Mouse (Mus musculus): ENCODE data around the gene Csnka2ip. TPM values are rescaled to one million over a fixed set of nuclear protein-coding genes. Genes with fewer than 3 reads are reported as not detected.

Gene Csnka2ip
- polyA plus RNA-seq (2014; fragmentation: Nextera tagmentation; extraction: Ambion mirVana) = 0.08 TPM in 1 of 2 replicates, not detected in the other

GRCm38 (mm10) chr16:64602308-64602707, at the start of gene Csnka2ip:
Csnka2ip (minus strand) TSS chr16:64602408.
- Histone ChIP-seq H3K4me2 (ENCODE audit: low read depth) (no peak within 1 kb of the TSS), H3K27ac (ENCODE audit: low read depth, low read length) (no peak within 1 kb of the TSS), H3K4me3 (ENCODE audit: low read depth, low read length) (no peak within 1 kb of the TSS), H3K4me1 (ENCODE audit: control insufficient read depth, insufficient read depth, low read length) (no peaks in the 10 kb centered on the region), H3K27me3 (ENCODE audit: control insufficient read depth, insufficient read depth, low read length) (no peaks in the 10 kb centered on the region), H3K9me3 (ENCODE audit: control insufficient read depth, low read length) (no peaks in the 10 kb centered on the region), H3K36me3 (ENCODE audit: control insufficient read depth, insufficient read depth, low read length) (no peaks in the 10 kb centered on the region), H3K9ac (ENCODE audit: low read length) (no peak within 1 kb of the TSS)
- WGBS = 93% methylated on average over 1 of the region's 1 CpGs
- DNase-seq (ENCODE audit: low spot score) (no peak), ATAC-seq (ENCODE audit: insufficient read depth, low FRiP score, low TSS enrichment) (no peak)

- Histone ChIP-seq H3K27ac (ENCODE audit: low read depth, low read length) (no peak overlapping the region), H3K27me3 (ENCODE audit: control insufficient read depth, insufficient read depth, low read length) (no peaks in the 10 kb centered on the region), H3K9me3 (ENCODE audit: control insufficient read depth, low read length) (no peaks in the 10 kb centered on the region), H3K4me2 (ENCODE audit: low read depth) (no peak overlapping the region), H3K4me1 (ENCODE audit: control insufficient read depth, insufficient read depth, low read length) (no peaks in the 10 kb centered on the region), H3K9ac (ENCODE audit: low read length) (no peak overlapping the region), H3K36me3 (ENCODE audit: control insufficient read depth, insufficient read depth, low read length) (no peaks in the 10 kb centered on the region), H3K4me3 (ENCODE audit: low read depth, low read length) (no peak overlapping the region)
- ATAC-seq (ENCODE audit: insufficient read depth, low FRiP score, low TSS enrichment) (no peak; the same call in 1 of the 2 replicates), DNase-seq (ENCODE audit: low spot score) (no peak)
- 77% methylated on average over 13 of the region's 13 CpGs for WGBS
These were observed 47.5 kb upstream of the Csnka2ip start for GRCm38 (mm10) chr16:64649594-64650290.

GRCm38 (mm10) chr16:64647771-64648170, 45.6 kb upstream of the Csnka2ip start:
- no peak overlapping the region for H3K4me3 ChIP-seq (ENCODE audit: low read depth, low read length)

GRCm38 (mm10) chr16:64635110-64635509, 32.9 kb upstream of the Csnka2ip start:
- DNase-seq (ENCODE audit: low spot score) = no peak
- Histone ChIP-seq H3K9ac (ENCODE audit: low read length) (no peak overlapping the region), H3K4me1 (ENCODE audit: control insufficient read depth, insufficient read depth, low read length) (no peaks in the 10 kb centered on the region), H3K4me2 (ENCODE audit: low read depth) (no peak overlapping the region), H3K4me3 (ENCODE audit: low read depth, low read length) (no peak overlapping the region), H3K27me3 (ENCODE audit: control insufficient read depth, insufficient read depth, low read length) (no peaks in the 10 kb centered on the region), H3K9me3 (ENCODE audit: control insufficient read depth, low read length) (no peaks in the 10 kb centered on the region), H3K27ac (ENCODE audit: low read depth, low read length) (no peak overlapping the region), H3K36me3 (ENCODE audit: control insufficient read depth, insufficient read depth, low read length) (no peaks in the 10 kb centered on the region)
- 77% methylated on average over 1 of the region's 1 CpGs for WGBS
- no peak for ATAC-seq (ENCODE audit: insufficient read depth, low FRiP score, low TSS enrichment)

More at GRCm38 (mm10) chr16:64647771-64648170, 45.6 kb upstream of the Csnka2ip start:
- no peak for DNase-seq (ENCODE audit: low spot score)
- H3K27me3 ChIP-seq (ENCODE audit: control insufficient read depth, insufficient read depth, low read length) = no peaks in the 10 kb centered on the region
- no peaks in the 10 kb centered on the region for H3K4me1 ChIP-seq (ENCODE audit: control insufficient read depth, insufficient read depth, low read length)
- WGBS = 87% methylated on average over 2 of the region's 2 CpGs
- H3K27ac ChIP-seq (ENCODE audit: low read depth, low read length) = no peak overlapping the region
- no peaks in the 10 kb centered on the region for H3K9me3 ChIP-seq (ENCODE audit: control insufficient read depth, low read length)
- no peaks in the 10 kb centered on the region for H3K36me3 ChIP-seq (ENCODE audit: control insufficient read depth, insufficient read depth, low read length)
- no peak overlapping the region for H3K9ac ChIP-seq (ENCODE audit: low read length)
- no peak overlapping the region for H3K4me2 ChIP-seq (ENCODE audit: low read depth)
- no peak for ATAC-seq (ENCODE audit: insufficient read depth, low FRiP score, low TSS enrichment)

GRCm38 (mm10) chr16:64620116-64620515, 17.9 kb upstream of the Csnka2ip start:
- Histone ChIP-seq H3K9ac (ENCODE audit: low read length) (no peak overlapping the region), H3K27ac (ENCODE audit: low read depth, low read length) (no peak overlapping the region), H3K27me3 (ENCODE audit: control insufficient read depth, insufficient read depth, low read length) (no peaks in the 10 kb centered on the region), H3K4me1 (ENCODE audit: control insufficient read depth, insufficient read depth, low read length) (no peaks in the 10 kb centered on the region), H3K4me3 (ENCODE audit: low read depth, low read length) (no peak overlapping the region), H3K4me2 (ENCODE audit: low read depth) (no peak overlapping the region), H3K9me3 (ENCODE audit: control insufficient read depth, low read length) (no peaks in the 10 kb centered on the region), H3K36me3 (ENCODE audit: control insufficient read depth, insufficient read depth, low read length) (no peaks in the 10 kb centered on the region)
- no peak for DNase-seq (ENCODE audit: low spot score)
- no peak for ATAC-seq (ENCODE audit: insufficient read depth, low FRiP score, low TSS enrichment)
- 79% methylated on average over 6 of the region's 6 CpGs for WGBS

GRCm38 (mm10) chr16:64614648-64615047, 12.4 kb upstream of the Csnka2ip start:
- no peak overlapping the region for H3K9ac ChIP-seq (ENCODE audit: low read length)
- no peak for ATAC-seq (ENCODE audit: insufficient read depth, low FRiP score, low TSS enrichment)
- H3K27me3 ChIP-seq (ENCODE audit: control insufficient read depth, insufficient read depth, low read length) = no peaks in the 10 kb centered on the region
- no peaks in the 10 kb centered on the region for H3K36me3 ChIP-seq (ENCODE audit: control insufficient read depth, insufficient read depth, low read length)
- no peak overlapping the region for H3K27ac ChIP-seq (ENCODE audit: low read depth, low read length)
- WGBS = 83% methylated on average over 3 of the region's 3 CpGs
- H3K4me1 ChIP-seq (ENCODE audit: control insufficient read depth, insufficient read depth, low read length) = no peaks in the 10 kb centered on the region
- DNase-seq (ENCODE audit: low spot score) = no peak
- no peak overlapping the region for H3K4me2 ChIP-seq (ENCODE audit: low read depth)
- H3K9me3 ChIP-seq (ENCODE audit: control insufficient read depth, low read length) = no peaks in the 10 kb centered on the region
- no peak overlapping the region for H3K4me3 ChIP-seq (ENCODE audit: low read depth, low read length)

GRCm38 (mm10) chr16:64607793-64608192, 5.6 kb upstream of the Csnka2ip start:
- no peaks in the 10 kb centered on the region for H3K27me3 ChIP-seq (ENCODE audit: control insufficient read depth, insufficient read depth, low read length)
- WGBS = 86% methylated on average over 1 of the region's 1 CpGs
- DNase-seq (ENCODE audit: low spot score) = no peak

GRCm38 (mm10) chr16:64586825-64587224, 15.4 kb downstream of the Csnka2ip start:
- Histone ChIP-seq H3K9ac (ENCODE audit: low read length) (no peak overlapping the region), H3K4me1 (ENCODE audit: control insufficient read depth, insufficient read depth, low read length) (no peaks in the 10 kb centered on the region), H3K9me3 (ENCODE audit: control insufficient read depth, low read length) (no peaks in the 10 kb centered on the region), H3K27me3 (ENCODE audit: control insufficient read depth, insufficient read depth, low read length) (no peaks in the 10 kb centered on the region), H3K27ac (ENCODE audit: low read depth, low read length) (no peak overlapping the region), H3K4me2 (ENCODE audit: low read depth) (no peak overlapping the region), H3K36me3 (ENCODE audit: control insufficient read depth, insufficient read depth, low read length) (no peaks in the 10 kb centered on the region), H3K4me3 (ENCODE audit: low read depth, low read length) (no peak overlapping the region)
- WGBS = 84% methylated on average over 2 of the region's 2 CpGs
- ATAC-seq (ENCODE audit: insufficient read depth, low FRiP score, low TSS enrichment) (no peak), DNase-seq (ENCODE audit: low spot score) (no peak)

More at GRCm38 (mm10) chr16:64607793-64608192, 5.6 kb upstream of the Csnka2ip start:
- Histone ChIP-seq H3K9me3 (ENCODE audit: control insufficient read depth, low read length) (no peaks in the 10 kb centered on the region), H3K9ac (ENCODE audit: low read length) (no peak overlapping the region), H3K4me3 (ENCODE audit: low read depth, low read length) (no peak overlapping the region), H3K4me1 (ENCODE audit: control insufficient read depth, insufficient read depth, low read length) (no peaks in the 10 kb centered on the region), H3K36me3 (ENCODE audit: control insufficient read depth, insufficient read depth, low read length) (no peaks in the 10 kb centered on the region), H3K4me2 (ENCODE audit: low read depth) (no peak overlapping the region), H3K27ac (ENCODE audit: low read depth, low read length) (no peak overlapping the region)
- no peak for ATAC-seq (ENCODE audit: insufficient read depth, low FRiP score, low TSS enrichment)

- ATAC-seq (ENCODE audit: insufficient read depth, low FRiP score, low TSS enrichment) = no peak
- no peaks in the 10 kb centered on the region for H3K4me1 ChIP-seq (ENCODE audit: control insufficient read depth, insufficient read depth, low read length)
- no peak overlapping the region for H3K4me3 ChIP-seq (ENCODE audit: low read depth, low read length)
- H3K4me2 ChIP-seq (ENCODE audit: low read depth) = no peak overlapping the region
- no peaks in the 10 kb centered on the region for H3K36me3 ChIP-seq (ENCODE audit: control insufficient read depth, insufficient read depth, low read length)
- H3K9ac ChIP-seq (ENCODE audit: low read length) = no peak overlapping the region
- H3K9me3 ChIP-seq (ENCODE audit: control insufficient read depth, low read length) = no peaks in the 10 kb centered on the region
- no peak for DNase-seq (ENCODE audit: low spot score)
- 93% methylated on average over 4 of the region's 4 CpGs for WGBS
- no peak overlapping the region for H3K27ac ChIP-seq (ENCODE audit: low read depth, low read length)
- no peaks in the 10 kb centered on the region for H3K27me3 ChIP-seq (ENCODE audit: control insufficient read depth, insufficient read depth, low read length)
These were observed 16.0 kb downstream of the Csnka2ip start for GRCm38 (mm10) chr16:64586262-64586619.

All from neural tube, embryonic 11.5 days (tissue).